In genomic region chr14:122453388-122453995, GRCm38 (mm10) we compare ENCODE assay signal across 9 mouse cellular contexts. TPM values are rescaled to one million over a fixed set of nuclear protein-coding genes. Genes with fewer than 3 reads are reported as not detected.
A peak's percentile ranks its signal among the peaks of the same experiment; 100 is the strongest.
DNase-seq lines count a peak whose midpoint lies in the region; ATAC-seq and TF ChIP-seq lines count a peak whose summit lies in the region.
"Had no signal": no experiment of that assay in that cellular context is flagged by ENCODE, and none has a peak within 500 bp of the region (broad histone marks: within the 10 kb centered on the region; RNA-seq: fewer than 3 reads in every experiment).

No protein-coding gene starts in this region.

- H3K9me3 ChIP-seq in lung, embryonic 14.5 days (ENCODE audit: low read depth, low read length) = no peaks in the 10 kb centered on the region
- no peaks in the 10 kb centered on the region for H3K9me3 ChIP-seq in hindbrain, embryonic 13.5 days
- no peaks in the 10 kb centered on the region for H3K9me3 ChIP-seq in liver, embryonic 16.5 days (replicated peaks; ENCODE audit: control insufficient read depth, low read length)

- peak; percentile 29 for TF ChIP-seq CTCF in lung, embryonic 14.5 days (IDR thresholded peaks at IDR 0.05; ENCODE audit: low read depth)
- TF ChIP-seq CTCF in small intestine, adult 2 months (IDR thresholded peaks at IDR 0.05; ENCODE audit: extremely low read depth, insufficient read length, insufficient replicate concordance, low read depth, low read length) = no peak

- peak; percentile 61 for ATAC-seq in lung, embryonic 14.5 days (ENCODE audit: insufficient read depth)
- ATAC-seq in hindbrain, embryonic 13.5 days (ENCODE audit: low FRiP score) = peak; percentile 76
- no peak for ATAC-seq in liver, embryonic 16.5 days (ENCODE audit: low read depth)

- H3K4me1 ChIP-seq in lung, embryonic 14.5 days (ENCODE audit: insufficient read depth) = no peaks in the 10 kb centered on the region
- H3K4me1 ChIP-seq in hindbrain, embryonic 13.5 days (replicated peaks) = peaks cover 45% of the 10 kb centered on the region
- H3K4me1 ChIP-seq in liver, embryonic 16.5 days (ENCODE audit: control insufficient read depth, low read depth, low read length) = no peaks in the 10 kb centered on the region
- H3K4me1 ChIP-seq in small intestine, adult 2 months (ENCODE audit: control insufficient read depth, insufficient read depth, insufficient read length, low read length) = peaks cover 8% of the 10 kb centered on the region

- no peak overlapping the region for H3K9ac ChIP-seq in lung, embryonic 14.5 days
- no peak overlapping the region for H3K9ac ChIP-seq in hindbrain, embryonic 13.5 days
- no peak overlapping the region for H3K9ac ChIP-seq in liver, embryonic 16.5 days (ENCODE audit: low read depth, low read length)

- H3K4me2 ChIP-seq in lung, embryonic 14.5 days = peak overlapping the region; percentile 48
- H3K4me2 ChIP-seq in hindbrain, embryonic 13.5 days = peak overlapping the region; percentile 36
- peak overlapping the region; percentile 24; the same call in 1 of the 2 replicates for H3K4me2 ChIP-seq in liver, embryonic 16.5 days (ENCODE audit: low read depth, low read length)

- no peak for TF ChIP-seq POLR2A in small intestine, adult 2 months (IDR thresholded peaks at IDR 0.05; ENCODE audit: low read depth, low read length)

- H3K27ac ChIP-seq in lung, embryonic 14.5 days (ENCODE audit: low read depth) = no peak overlapping the region
- H3K27ac ChIP-seq in hindbrain, embryonic 13.5 days = peak overlapping the region; percentile 61
- H3K27ac ChIP-seq in liver, embryonic 16.5 days (ENCODE audit: low read length) = no peak overlapping the region
- no peak overlapping the region for H3K27ac ChIP-seq in small intestine, adult 2 months (ENCODE audit: insufficient read depth, low read depth, low read length)
- H3K27ac ChIP-seq: macrophage had no signal

- H3K27me3 ChIP-seq in lung, embryonic 14.5 days (ENCODE audit: insufficient read depth, low read length) = peaks cover 76% of the 10 kb centered on the region
- H3K27me3 ChIP-seq in hindbrain, embryonic 13.5 days = peaks cover 70% of the 10 kb centered on the region
- peaks cover 61% of the 10 kb centered on the region for H3K27me3 ChIP-seq in liver, embryonic 16.5 days (ENCODE audit: control insufficient read depth, insufficient read depth, low read depth, low read length)
- H3K27me3 ChIP-seq in small intestine, adult 2 months (ENCODE audit: control insufficient read depth, insufficient read depth, low read length) = peaks cover 58% of the 10 kb centered on the region

- peak; percentile 66 for DNase-seq in lung, embryonic 14.5 days
- no peak for DNase-seq in lung, postnatal 10 days
- DNase-seq in cerebellum, postnatal 4 days (ENCODE audit: low spot score in 2 of 2) = peak; percentile 50 to 84
- DNase-seq in c-Kit-positive CD71-positive TER-119-positive erythroid progenitor cells, embryonic 14.5 days (ENCODE audit: low spot score) = no peak
- DNase-seq in thymus, postnatal 10 days (ENCODE audit: low spot score in 2 of 2) = no peak

- 3% methylated on average over 32 of the region's 32 CpGs for WGBS in lung, embryonic 14.5 days
- WGBS in hindbrain, embryonic 13.5 days = under 1% methylated on average over 32 of the region's 32 CpGs
- WGBS in liver, embryonic 16.5 days (ENCODE audit: insufficient replicate concordance) = 8% methylated on average over 32 of the region's 32 CpGs
- WGBS in small intestine, adult 2 months = 7% methylated on average over 32 of the region's 32 CpGs

- H3K36me3 ChIP-seq in lung, embryonic 14.5 days (ENCODE audit: insufficient read depth) = no peaks in the 10 kb centered on the region
- H3K36me3 ChIP-seq in hindbrain, embryonic 13.5 days = no peaks in the 10 kb centered on the region
- H3K36me3 ChIP-seq in liver, embryonic 16.5 days (ENCODE audit: control insufficient read depth, insufficient read depth) = no peaks in the 10 kb centered on the region
- H3K36me3 ChIP-seq in small intestine, adult 2 months (ENCODE audit: control insufficient read depth, insufficient read depth, low read length) = no peaks in the 10 kb centered on the region

- H3K4me3 ChIP-seq in lung, embryonic 14.5 days (ENCODE audit: low read depth, low read length) = peak overlapping the region; percentile 10; the same call in 1 of the 2 replicates
- H3K4me3 ChIP-seq in hindbrain, embryonic 13.5 days = no peak overlapping the region
- H3K4me3 ChIP-seq in liver, embryonic 16.5 days (ENCODE audit: low read depth, low read length) = peak overlapping the region; percentile 13
- peak overlapping the region; percentile 45 for H3K4me3 ChIP-seq in small intestine, adult 2 months (ENCODE audit: low read depth, low read length)

RNA-seq across cellular contexts. Expression of gene Gm5089, which starts 2.6 kb away (rescaled TPM):
- polyA plus RNA-seq in lung, embryonic 14.5 days (2014; fragmentation: Nextera tagmentation; extraction: Ambion mirVana) = not detected in 2 replicates
- polyA plus RNA-seq in hindbrain, embryonic 13.5 days (2015; fragmentation: Nextera tagmentation; extraction: Ambion mirVana) = 1.8 and 3.0 TPM in 2 replicates
- polyA plus RNA-seq in liver, embryonic 16.5 days (2015; fragmentation: Nextera tagmentation; extraction: Ambion mirVana) = not detected in 2 replicates
- not detected in 2 replicates for polyA plus RNA-seq in small intestine, adult 2 months (2012; rRNA removed)
- polyA plus RNA-seq: macrophage had no signal

RNA-seq across cellular contexts. Expression of gene Zic5, which starts 12.0 kb away (rescaled TPM):
- not detected in 2 replicates for polyA plus RNA-seq in lung, embryonic 14.5 days (2014; fragmentation: Nextera tagmentation; extraction: Ambion mirVana)
- polyA plus RNA-seq in hindbrain, embryonic 13.5 days (2015; fragmentation: Nextera tagmentation; extraction: Ambion mirVana) = 10.9 and 13.9 TPM in 2 replicates
- polyA plus RNA-seq in liver, embryonic 16.5 days (2015; fragmentation: Nextera tagmentation; extraction: Ambion mirVana) = not detected in 2 replicates
- not detected in 2 replicates for polyA plus RNA-seq in small intestine, adult 2 months (2012; rRNA removed)
- polyA plus RNA-seq: macrophage had no signal

RNA-seq across cellular contexts. Expression of gene Zic2, which starts 21.7 kb away (rescaled TPM):
- not detected in 2 replicates for polyA plus RNA-seq in lung, embryonic 14.5 days (2014; fragmentation: Nextera tagmentation; extraction: Ambion mirVana)
- 9.3 and 13.7 TPM in 2 replicates for polyA plus RNA-seq in hindbrain, embryonic 13.5 days (2015; fragmentation: Nextera tagmentation; extraction: Ambion mirVana)
- not detected in 2 replicates for polyA plus RNA-seq in liver, embryonic 16.5 days (2015; fragmentation: Nextera tagmentation; extraction: Ambion mirVana)
- polyA plus RNA-seq in small intestine, adult 2 months (2012; rRNA removed) = not detected in 2 replicates
- polyA plus RNA-seq: macrophage had no signal

RNA-seq across cellular contexts. Expression of gene Gm10837, which starts 36.9 kb away (rescaled TPM):
- not detected in 2 replicates for polyA plus RNA-seq in lung, embryonic 14.5 days (2014; fragmentation: Nextera tagmentation; extraction: Ambion mirVana)
- 0.41 and 0.74 TPM in 2 replicates for polyA plus RNA-seq in hindbrain, embryonic 13.5 days (2015; fragmentation: Nextera tagmentation; extraction: Ambion mirVana)
- polyA plus RNA-seq in liver, embryonic 16.5 days (2015; fragmentation: Nextera tagmentation; extraction: Ambion mirVana) = not detected in 2 replicates
- not detected in 2 replicates for polyA plus RNA-seq in small intestine, adult 2 months (2012; rRNA removed)
- polyA plus RNA-seq: macrophage had no signal

Comparison
In these comparisons a context has a peak if more than half of its experiments do, and no peak if none do; other contexts are left out.
1. DNase-seq: peak in lung, embryonic 14.5 days (single experiment) and cerebellum, postnatal 4 days (2 of 2); none in lung, postnatal 10 days (single experiment), c-Kit-positive CD71-positive TER-119-positive erythroid progenitor cells, embryonic 14.5 days (single experiment) and thymus, postnatal 10 days (0 of 2).
2. RNA of gene Zic5, which starts 12.0 kb away (polyA plus RNA-seq): 10.9 to 13.9 TPM in hindbrain, embryonic 13.5 days; not detected in lung, embryonic 14.5 days, not detected in liver, embryonic 16.5 days and not detected in small intestine, adult 2 months; every median in the first group is over 10 times any median in the second.
3. RNA of gene Zic2, which starts 21.7 kb away (polyA plus RNA-seq): 9.3 to 13.7 TPM in hindbrain, embryonic 13.5 days; not detected in lung, embryonic 14.5 days, not detected in liver, embryonic 16.5 days and not detected in small intestine, adult 2 months; every median in the first group is over 10 times any median in the second.
4. Peak in every context shown above with its lines, with median percentiles within 50 percentile points of each other: H3K4me2 ChIP-seq.